Mouse (Mus musculus) layer of hippocampus, adult 2 months (tissue): ENCODE data around the gene Vsx1. TPM values are rescaled to one million over a fixed set of nuclear protein-coding genes. Genes with fewer than 3 reads are reported as not detected.

Experiments used
- DNase-seq, 2 experiments: peaks; one replicate each; pipeline ENCODE4 v3.0.0; 2022; ENCODE audit warnings: low spot score in 2 of 2
- H3K27ac ChIP-seq: fragments of 200-600 bp; 2 replicates; pipeline ENCODE4 v1.8.1; 2022
- H3K4me3 ChIP-seq: fragments of 200-600 bp; 2 replicates; pipeline ENCODE4 v1.8.1; 2022; ENCODE audit warnings: mild to moderate bottlenecking
- CTCF ChIP-seq: fragments of 200-600 bp; conservative IDR thresholded peaks from 2 replicates; pipeline ENCODE4 v1.8.1; 2022; ENCODE audit warnings: antibody characterized with exemption, mild to moderate bottlenecking, moderate library complexity
- total RNA-seq, 2 experiments: library from RNA; stranded (reverse); gene quantifications; 2 replicates each; pipeline ENCODE4 v1.2.3; 2021

The Vsx1 gene
- total RNA-seq, 2 experiments from 2014 or later = 0.12 TPM; not detected in 1

GRCm38 (mm10) chr2:150647681-150648299 lies 41.4 kb downstream of the Vsx1 start:
- H3K4me3 ChIP-seq = no peak overlapping the region
- DNase-seq = no peak
- TF ChIP-seq CTCF = no peak
- peak overlapping the region; percentile 89 for H3K27ac ChIP-seq

DNA sequence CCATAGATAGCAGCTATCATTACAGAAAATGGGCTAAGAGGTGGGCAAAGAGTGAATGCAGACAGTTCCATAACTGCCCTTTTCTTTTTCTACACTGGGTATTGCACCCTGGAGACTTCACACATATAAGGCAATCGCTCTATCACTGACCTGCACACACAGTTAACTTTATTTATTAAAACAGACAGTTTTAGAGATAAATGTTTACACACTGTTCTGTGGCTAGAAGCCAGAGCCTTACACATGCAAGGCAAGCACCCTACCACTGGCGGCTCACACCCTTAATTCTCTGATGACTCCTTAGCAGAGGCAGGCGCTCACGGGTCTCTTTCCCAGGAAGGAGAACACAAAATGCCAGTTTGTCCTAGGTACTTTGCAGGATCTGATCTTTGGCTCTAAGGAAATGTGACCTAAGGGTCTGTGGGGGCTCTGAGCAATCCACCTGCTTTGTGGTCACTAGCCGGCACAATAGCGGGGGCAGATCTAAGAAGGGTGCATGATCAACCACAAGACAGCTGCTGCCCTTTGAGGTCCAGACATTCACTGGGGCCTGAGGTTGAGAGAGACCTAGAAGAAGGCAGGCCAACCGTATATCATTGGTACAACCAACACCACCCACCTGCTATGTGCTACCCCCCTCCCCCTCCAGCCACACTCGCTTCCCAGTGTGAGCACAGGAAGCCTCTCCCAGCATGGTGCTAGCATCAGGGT lies 42.6 kb downstream of the Vsx1 start:
- no peak for TF ChIP-seq CTCF
- Histone ChIP-seq H3K27ac (peak overlapping the region; percentile 89), H3K4me3 (no peak overlapping the region)
- DNase-seq = no peak

- Histone ChIP-seq H3K4me3 (no peak overlapping the region), H3K27ac (peak overlapping the region; percentile 89)
- no peak for TF ChIP-seq CTCF
- DNase-seq = no peak
Observed at GRCm38 (mm10) chr2:150645225-150645624, 43.9 kb downstream of the Vsx1 start.

- peak; percentile 47 to 87 for DNase-seq
- TF ChIP-seq CTCF = no peak
- Histone ChIP-seq H3K4me3 (no peak overlapping the region), H3K27ac (peak overlapping the region; percentile 92)
Observed at GRCm38 (mm10) chr2:150643726-150644415, 45.3 kb downstream of the Vsx1 start.

DNA sequence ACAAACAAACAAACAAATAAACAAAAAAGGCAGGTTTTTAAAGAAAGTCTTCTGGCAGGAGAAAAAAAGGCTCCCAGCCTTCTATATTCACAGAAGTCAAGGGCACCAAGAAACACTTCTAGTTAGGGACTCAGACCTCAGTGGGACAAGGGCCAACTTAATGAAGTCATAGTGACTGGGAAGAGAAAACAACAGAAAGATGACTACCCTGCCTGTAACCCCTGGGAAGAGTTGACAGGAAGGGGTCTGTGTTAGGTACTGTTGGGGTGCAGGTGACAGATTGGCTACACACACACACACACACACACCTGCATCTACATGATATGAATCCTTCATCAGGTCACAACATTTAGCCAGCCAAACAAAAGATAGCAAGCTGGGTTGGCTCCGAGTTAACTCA lies 46.0 kb downstream of the Vsx1 start:
- no peak for DNase-seq
- peak overlapping the region; percentile 92 for H3K27ac ChIP-seq
- TF ChIP-seq CTCF = no peak
- H3K4me3 ChIP-seq = no peak overlapping the region

- DNase-seq = no peak
- peak overlapping the region; percentile 61; the same call in 1 of the 2 replicates for H3K27ac ChIP-seq
- no peak for TF ChIP-seq CTCF
- H3K4me3 ChIP-seq = no peak overlapping the region
Observed at GRCm38 (mm10) chr2:150638370-150638733, 50.8 kb downstream of the Vsx1 start.

DNA sequence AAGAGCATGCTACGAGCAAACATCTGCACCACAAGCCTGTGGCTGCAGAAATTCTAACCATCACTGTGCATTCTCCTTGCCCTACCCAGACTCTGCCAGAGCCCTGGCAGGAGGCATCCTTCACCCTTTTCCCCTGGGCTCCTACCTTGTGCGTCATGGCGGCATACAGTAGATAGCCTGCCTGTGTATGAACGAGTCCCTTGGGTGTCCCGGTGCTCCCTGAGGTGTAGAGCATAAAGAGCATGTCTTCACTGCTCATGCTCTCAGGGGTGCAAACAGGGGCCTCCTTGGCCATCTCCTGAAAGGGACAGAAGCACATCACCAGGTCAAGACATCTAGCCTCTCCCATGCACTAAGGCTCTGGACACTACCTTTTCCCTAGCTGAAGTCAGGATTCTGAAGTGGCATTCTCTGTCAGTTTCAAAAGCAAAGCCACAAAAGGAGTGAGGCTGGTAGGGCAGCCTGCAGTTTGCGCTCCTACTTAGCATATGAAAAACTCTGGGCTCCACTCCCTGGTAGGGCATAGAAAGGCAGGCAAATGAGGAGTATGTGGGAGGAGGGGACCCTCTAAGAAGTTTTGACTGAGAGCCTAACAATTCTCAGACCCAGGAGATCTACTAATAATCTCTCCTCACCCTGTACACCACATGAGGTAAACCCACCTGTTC lies 51.3 kb downstream of the Vsx1 start:
- no peak for DNase-seq
- H3K27ac ChIP-seq = peak overlapping the region; percentile 61
- no peak overlapping the region for H3K4me3 ChIP-seq
- no peak for TF ChIP-seq CTCF

GRCm38 (mm10) chr2:150635877-150636446 lies 53.2 kb downstream of the Vsx1 start:
- H3K4me3 ChIP-seq = no peak overlapping the region
- H3K27ac ChIP-seq = no peak overlapping the region
- no peak for TF ChIP-seq CTCF
- no peak for DNase-seq

Other genes with a start within 250 kb of the Vsx1 start
- 1 to 10 TPM; 8.1 to 9.4 TPM for gene Zfp442, start 237.9 kb downstream of the Vsx1 start, total RNA-seq
- gene Zfp345, start 204.3 kb downstream of the Vsx1 start, total RNA-seq = under 1 TPM in 1 of 2 experiments, not detected in 1; 0.26 TPM
- under 1 TPM in 1 of 2 experiments, not detected in 1; 0.38 TPM for gene Cst7, start 118.9 kb downstream of the Vsx1 start, total RNA-seq
- 10 to 100 TPM; 56.7 to 57.2 TPM for gene Apmap, start 80.8 kb downstream of the Vsx1 start, total RNA-seq
- gene Acss1, start 20.9 kb downstream of the Vsx1 start, total RNA-seq = 10 to 100 TPM; 26.4 to 26.8 TPM
- 10 to 100 TPM; 65.5 to 68.9 TPM for gene Entpd6, start 59.7 kb upstream of the Vsx1 start, total RNA-seq
- 100 to 1,000 TPM; 203 to 212 TPM for gene Pygb, start 97.4 kb upstream of the Vsx1 start, total RNA-seq
- gene Abhd12, start 215.4 kb upstream of the Vsx1 start, total RNA-seq = 100 to 1,000 TPM; 314 to 317 TPM
- 1 to 10 TPM; 1.0 to 2.0 TPM for gene Gins1, start 216.0 kb upstream of the Vsx1 start, total RNA-seq